Mouse (Mus musculus) heart, postnatal 0 days (tissue): ENCODE data around the gene Trpm1.

Experiments used
- CTCF ChIP-seq: IDR thresholded peaks from 2 replicates; pipeline ENCODE4 v1.5.1; 2016; ENCODE audit warnings: antibody characterized with exemption, control low read depth, low read depth
- EP300 ChIP-seq: IDR thresholded peaks from 2 replicates; pipeline ENCODE4 v1.6.1; 2016; ENCODE audit warnings: antibody characterized with exemption, low read depth

GRCm38 (mm10) chr7:64231001-64231400 lies 77.4 kb downstream of the Trpm1 start:
- TF ChIP-seq CTCF (no peak), EP300 (no peak)
